Mouse (Mus musculus) heart, adult 8-10 months (tissue): ENCODE results near the gene Dppa1. TPM values are rescaled to one million over a fixed set of nuclear protein-coding genes. Genes with fewer than 3 reads are reported as not detected.

Source experiments
- total RNA-seq, 4 experiments: library from RNA; stranded (reverse); gene quantifications; 2 replicates each; pipeline ENCODE4 v1.2.4; 2022

Gene Dppa1
- total RNA-seq, 4 experiments from 2014 or later, result not detected

Other genes with a start within 250 kb of the Dppa1 start
- under 1 TPM; 0.14 to 0.22 (median 0.17) TPM for gene Itk, start 239.7 kb downstream of the Dppa1 start, total RNA-seq
- not detected for gene Fam71b, start 232.7 kb downstream of the Dppa1 start, total RNA-seq
- 10 to 100 TPM; 15.5 to 23.2 (median 17.7) TPM for gene Med7, start 192.3 kb downstream of the Dppa1 start, total RNA-seq
- under 1 TPM in 3 of 4 experiments, not detected in 1; 0.19 to 0.38 (median 0.30) TPM for gene Havcr2, start 174.3 kb downstream of the Dppa1 start, total RNA-seq
- gene Gm12169, start 105.0 kb downstream of the Dppa1 start, total RNA-seq, result not detected
- gene BC053393, start 57.7 kb downstream of the Dppa1 start, total RNA-seq, result under 1 TPM in 1 of 4 experiments, not detected in 3; 0.17 TPM
- gene Timd2, start 77.8 kb upstream of the Dppa1 start, total RNA-seq, result not detected
- not detected for gene Havcr1, start 105.8 kb upstream of the Dppa1 start, total RNA-seq
- gene Timd4, start 181.5 kb upstream of the Dppa1 start, total RNA-seq, result 1 to 10 TPM in 1 of 4 experiments, under 1 TPM in 3; 0.78 to 3.2 (median 0.90) TPM